Mouse (Mus musculus) bone marrow macrophage, adult 2 months (primary cell): ENCODE measurements at regions not wholly inside any gene's neighbourhood (a gene's known extent, or its start where the extent isn't known, plus 50 kb on each side); places are given as distances from the start of the nearest gene placed in this dataset.

Source experiments
- H3K27ac ChIP-seq: 2 replicates; pipeline ENCODE4 v1.5.1; 2012; ENCODE audit warnings: low read depth, low read length; ENCODE audit not compliant: insufficient read depth
- H3K4me1 ChIP-seq: 2 replicates; pipeline ENCODE4 v1.6.1; 2012; ENCODE audit warnings: low read length; ENCODE audit not compliant: control insufficient read depth, insufficient read depth
- H3K4me3 ChIP-seq: 2 replicates; pipeline ENCODE4 v1.5.1; 2012; ENCODE audit warnings: mild to moderate bottlenecking, low read length, moderate library complexity; ENCODE audit not compliant: insufficient read depth
- CTCF ChIP-seq: IDR thresholded peaks from 2 replicates; pipeline ENCODE4 v1.5.1; 2012; ENCODE audit warnings: low read depth, mild to moderate bottlenecking, low read length, moderate library complexity
- POLR2A ChIP-seq: IDR thresholded peaks from 2 replicates; pipeline ENCODE4 v1.6.1; 2012; ENCODE audit warnings: mild to moderate bottlenecking, low read depth, low read length, borderline replicate concordance

DNA sequence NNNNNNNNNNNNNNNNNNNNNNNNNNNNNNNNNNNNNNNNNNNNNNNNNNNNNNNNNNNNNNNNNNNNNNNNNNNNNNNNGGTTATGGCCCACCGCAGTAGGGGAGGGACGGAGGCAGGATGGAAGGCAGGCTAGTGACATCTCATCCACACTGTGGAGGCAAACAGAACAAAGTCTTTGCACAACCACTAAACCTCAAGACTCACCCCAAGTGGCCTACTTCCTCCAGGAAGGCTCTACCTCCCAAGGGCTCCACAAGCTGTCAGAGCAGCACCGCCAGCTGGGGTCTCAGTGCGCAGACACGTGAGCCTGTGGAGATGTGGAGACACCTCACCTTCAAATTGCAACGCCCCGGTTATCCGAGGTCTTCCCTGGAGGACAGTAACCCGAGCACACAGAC, 138.7 kb upstream of the Pmfbp1 start:
- Histone ChIP-seq H3K4me3 (no peak overlapping the region), H3K27ac (no peak overlapping the region), H3K4me1 (no peaks in the 10 kb centered on the region)
- TF ChIP-seq POLR2A (no peak), CTCF (no peak)

DNA sequence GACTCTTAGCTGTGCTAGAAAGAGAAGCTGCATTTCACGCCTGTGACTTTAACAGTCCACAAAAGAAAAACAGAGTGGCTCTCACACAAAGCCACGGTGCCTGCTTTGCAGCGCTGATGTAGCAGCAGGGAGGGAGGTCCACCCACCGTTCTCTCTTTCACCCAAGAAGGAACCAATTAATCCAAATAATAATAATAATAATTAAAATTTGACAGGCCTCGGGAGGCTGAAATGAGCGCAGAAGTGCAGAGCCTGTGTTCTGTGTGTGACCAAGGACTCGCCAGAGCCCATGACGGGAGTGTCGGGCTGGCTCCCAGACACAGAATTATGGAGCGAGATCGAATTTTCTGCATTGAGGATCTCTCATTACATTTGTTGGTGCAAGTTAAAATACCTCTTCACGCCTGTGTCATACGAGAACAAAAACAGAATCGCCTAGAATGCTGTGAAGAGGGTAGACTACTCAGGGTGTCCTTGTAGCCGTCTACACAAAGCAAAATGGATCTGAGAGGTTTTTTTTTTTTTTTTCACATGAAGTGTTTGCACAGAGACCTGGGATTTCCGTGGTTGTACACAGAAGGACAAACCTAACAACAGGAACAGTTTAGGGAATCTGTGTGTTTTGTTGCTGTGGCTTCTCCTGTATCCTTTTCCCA, 134.3 kb upstream of the Pmfbp1 start:
- Histone ChIP-seq H3K4me3 (no peak overlapping the region), H3K4me1 (no peaks in the 10 kb centered on the region), H3K27ac (no peak overlapping the region)
- TF ChIP-seq POLR2A (no peak), CTCF (no peak)

- Histone ChIP-seq H3K4me1 (no peaks in the 10 kb centered on the region), H3K4me3 (no peak overlapping the region), H3K27ac (no peak overlapping the region)
- TF ChIP-seq CTCF (no peak), POLR2A (no peak)
Measured at GRCm38 (mm10) chr8:109360081-109360715, 133.6 kb upstream of the Pmfbp1 start.

DNA sequence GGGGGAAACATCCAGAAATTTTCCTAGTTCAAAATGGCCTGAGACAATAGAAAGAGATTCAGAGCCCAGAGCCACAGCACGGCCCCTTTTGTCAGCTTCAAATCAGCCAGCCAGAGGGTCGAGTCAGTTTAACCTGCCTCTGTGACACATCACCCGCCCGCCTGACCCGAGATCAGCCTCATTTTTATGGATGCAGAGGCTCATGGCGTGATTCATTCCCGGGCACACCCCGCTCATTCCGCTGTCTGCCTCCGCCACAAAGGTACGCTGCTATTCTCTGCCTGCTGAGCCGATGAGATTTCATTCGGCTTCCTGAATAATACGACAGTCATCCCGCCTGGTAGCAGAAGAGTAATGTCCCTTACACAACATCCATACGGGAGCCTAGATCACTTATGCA, 132.9 kb upstream of the Pmfbp1 start:
- Histone ChIP-seq H3K27ac (no peak overlapping the region), H3K4me3 (no peak overlapping the region), H3K4me1 (no peaks in the 10 kb centered on the region)
- no peak for TF ChIP-seq POLR2A
- no peak for TF ChIP-seq CTCF

DNA sequence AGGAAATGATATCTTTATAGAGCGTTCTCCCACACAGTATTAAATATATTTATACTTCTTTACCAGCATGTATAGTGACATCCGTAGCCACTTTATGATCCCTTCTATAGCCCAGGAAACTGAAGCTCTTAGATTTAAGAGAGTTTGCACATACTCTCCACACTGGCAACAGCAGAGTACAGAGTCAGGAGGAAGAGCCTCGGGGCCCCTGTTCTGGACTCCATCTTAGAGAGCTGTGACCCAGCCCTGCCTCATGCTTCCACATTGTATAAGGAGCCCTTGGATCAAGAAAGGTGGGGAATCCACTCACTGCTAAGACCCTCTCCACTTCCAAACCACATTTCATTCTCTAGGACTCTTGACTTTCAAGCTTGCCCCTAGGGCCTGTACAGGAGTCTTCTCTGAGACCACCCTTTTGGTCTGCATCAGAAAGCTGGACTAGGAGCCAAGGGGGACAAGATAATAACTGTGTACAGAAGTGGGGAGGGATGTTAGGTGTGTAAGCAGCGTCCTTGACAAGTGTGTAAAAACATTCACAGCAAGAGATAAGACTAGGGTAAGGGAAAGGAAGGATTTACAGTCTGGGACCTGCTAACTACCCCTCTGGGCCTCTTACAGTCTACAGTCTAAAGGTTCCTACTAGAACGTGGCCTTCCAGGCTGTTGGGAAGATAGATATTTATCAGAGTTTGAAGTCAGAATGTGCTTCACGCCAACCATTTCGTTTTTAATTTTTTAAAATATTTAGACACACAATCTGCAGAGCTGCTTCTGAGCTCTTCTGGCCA, 132.1 kb upstream of the Pmfbp1 start:
- H3K27ac ChIP-seq: no peak overlapping the region
- no peak for TF ChIP-seq CTCF
- TF ChIP-seq POLR2A: no peak
- no peak overlapping the region for H3K4me3 ChIP-seq
- no peaks in the 10 kb centered on the region for H3K4me1 ChIP-seq

- H3K27ac ChIP-seq: no peak overlapping the region
- TF ChIP-seq POLR2A (no peak), CTCF (no peak)
- H3K4me1 ChIP-seq: no peaks in the 10 kb centered on the region
- no peak overlapping the region for H3K4me3 ChIP-seq
Measured at GRCm38 (mm10) chr8:109363185-109363845, 130.5 kb upstream of the Pmfbp1 start.

DNA sequence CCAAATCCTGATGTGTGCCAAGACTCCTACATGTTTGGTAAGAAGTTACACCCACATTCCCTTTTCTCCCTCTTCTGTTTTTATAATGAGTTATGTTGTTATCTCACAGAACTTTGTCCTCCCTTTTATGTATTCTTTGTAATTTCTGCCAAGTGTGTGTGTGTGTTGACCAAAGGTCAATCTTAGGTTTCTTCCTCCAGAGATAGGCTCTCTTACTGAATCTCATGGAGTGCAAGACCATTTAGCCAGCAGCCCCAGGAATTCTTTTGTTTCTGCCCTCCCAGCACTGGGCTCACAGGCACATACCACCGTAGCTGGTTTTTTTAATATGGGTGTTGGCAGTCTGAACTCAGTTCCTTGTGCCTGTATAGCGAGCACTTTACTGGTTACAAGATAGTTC, 119.8 kb upstream of the Pmfbp1 start:
- no peak overlapping the region for H3K27ac ChIP-seq
- no peak for TF ChIP-seq CTCF
- TF ChIP-seq POLR2A: no peak
- H3K4me3 ChIP-seq: no peak overlapping the region
- H3K4me1 ChIP-seq: no peaks in the 10 kb centered on the region

DNA sequence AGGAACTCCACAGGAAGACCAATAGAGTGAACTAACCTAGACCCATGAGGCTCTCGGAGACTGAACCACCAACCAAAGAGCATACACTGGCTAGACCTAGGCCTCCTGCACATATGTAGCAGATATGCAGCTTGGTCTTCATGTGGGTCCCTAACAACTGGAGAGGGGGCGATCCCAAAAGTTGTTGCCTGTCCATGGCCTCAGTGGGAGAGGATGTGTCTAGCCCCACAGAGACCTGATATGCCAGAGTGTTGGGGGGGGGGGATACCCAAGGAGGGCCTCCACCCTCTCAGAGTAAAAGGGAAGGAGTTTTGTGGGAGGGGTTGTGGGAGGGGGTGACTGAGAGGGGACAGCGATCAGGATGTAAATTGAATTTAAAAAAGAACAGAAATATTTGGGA, 108.9 kb upstream of the Pmfbp1 start:
- TF ChIP-seq POLR2A (no peak), CTCF (no peak)

GRCm38 (mm10) chr8:109395133-109395855, 98.5 kb upstream of the Pmfbp1 start:
- TF ChIP-seq POLR2A: no peak
- no peak for TF ChIP-seq CTCF
- H3K27ac ChIP-seq: no peak overlapping the region

More for the DNA sequence above, 108.9 kb upstream of the Pmfbp1 start:
- Histone ChIP-seq H3K4me3 (no peak overlapping the region), H3K27ac (no peak overlapping the region), H3K4me1 (no peaks in the 10 kb centered on the region)

More at GRCm38 (mm10) chr8:109395133-109395855, 98.5 kb upstream of the Pmfbp1 start:
- H3K4me1 ChIP-seq: no peaks in the 10 kb centered on the region
- H3K4me3 ChIP-seq: no peak overlapping the region
